Mouse (Mus musculus) MEL (cell line): ENCODE measurements around the gene Capn8.

Experiments used
- CTCF ChIP-seq, 3 experiments: IDR thresholded peaks in 2 of 3; conservative IDR thresholded peaks in 1 of 3; 2 replicates each; pipeline ENCODE4 v1.5.1; 2011 to 2012; ENCODE audit warnings: low read length in 3 of 3, low read depth in 2 of 3, mild to moderate bottlenecking in 2 of 3, improper control_type of control experiment in 1 of 3, inconsistent platforms in 1 of 3, mixed read lengths in 1 of 3, moderate library complexity in 1 of 3; ENCODE audit not compliant: control insufficient read depth in 1 of 3, insufficient read depth in 1 of 3, poor library complexity in 1 of 3, severe bottlenecking in 1 of 3
- GATA1 ChIP-seq: IDR thresholded peaks from 2 replicates; pipeline ENCODE4 v1.6.1; 2011; ENCODE audit warnings: low read depth, low read length, improper control_type of control experiment
- KAT2A ChIP-seq: conservative IDR thresholded peaks from 2 replicates; pipeline ENCODE4 v1.6.1; 2012; ENCODE audit warnings: low read depth, low read length, improper control_type of control experiment, inconsistent platforms
- MAFK ChIP-seq: IDR thresholded peaks from 2 replicates; pipeline ENCODE4 v1.6.1; 2011; ENCODE audit warnings: low read depth, mild to moderate bottlenecking, low read length, improper control_type of control experiment, borderline replicate concordance
- POLR2A ChIP-seq, 2 experiments: IDR thresholded peaks; 2 replicates each; pipeline ENCODE4 v1.6.1; 2011 to 2012; ENCODE audit warnings: low read length in 2 of 2, mild to moderate bottlenecking in 2 of 2, control low read depth in 1 of 2, improper control_type of control experiment in 1 of 2, low read depth in 1 of 2, moderate library complexity in 1 of 2; ENCODE audit not compliant: control insufficient read depth in 1 of 2, insufficient read depth in 1 of 2, poor library complexity in 1 of 2
- POLR2AphosphoS2 ChIP-seq: IDR thresholded peaks from 2 replicates; pipeline ENCODE4 v1.6.1; 2011; ENCODE audit warnings: low read length, improper control_type of control experiment
- ZMIZ1 ChIP-seq: IDR thresholded peaks from 2 replicates; pipeline ENCODE4 v1.6.1; 2012; ENCODE audit warnings: low read depth, mild to moderate bottlenecking, inconsistent platforms, low read length, improper control_type of control experiment, moderate library complexity

- TF ChIP-seq POLR2A (IDR thresholded peaks at IDR 0.05; ENCODE audit: control insufficient read depth in 1 of 2, insufficient read depth in 1 of 2, low read depth in 1 of 2, low read length in 2 of 2, poor library complexity in 1 of 2) (peak; percentile 37 to 73; a peak in 3 of 4 replicates), KAT2A (no peak), ZMIZ1 (0 out of 2 replicates have a peak, but pooled peaks have one; percentile 44), CTCF (IDR thresholded peaks at IDR 0.05 in 2 of 3, conservative IDR thresholded peaks at IDR 0.05 in 1 of 3; ENCODE audit: control insufficient read depth in 1 of 3, insufficient read depth in 1 of 3, low read depth in 2 of 3, low read length in 3 of 3, poor library complexity in 1 of 3, severe bottlenecking in 1 of 3) (no peak), MAFK (no peak), GATA1 (no peak), POLR2AphosphoS2 (no peak)
These were observed 5.3 kb upstream of the Capn8 start for GRCm38 (mm10) chr1:182559530-182559929.
